Mouse (Mus musculus): ENCODE results near the gene Cldn12. TPM values are rescaled to one million over a fixed set of nuclear protein-coding genes. Genes with fewer than 3 reads are reported as not detected.

The Cldn12 gene
- total and polyA plus RNA-seq, 2 experiments from 2014 or later: 12.0 to 17.7 TPM

DNA sequence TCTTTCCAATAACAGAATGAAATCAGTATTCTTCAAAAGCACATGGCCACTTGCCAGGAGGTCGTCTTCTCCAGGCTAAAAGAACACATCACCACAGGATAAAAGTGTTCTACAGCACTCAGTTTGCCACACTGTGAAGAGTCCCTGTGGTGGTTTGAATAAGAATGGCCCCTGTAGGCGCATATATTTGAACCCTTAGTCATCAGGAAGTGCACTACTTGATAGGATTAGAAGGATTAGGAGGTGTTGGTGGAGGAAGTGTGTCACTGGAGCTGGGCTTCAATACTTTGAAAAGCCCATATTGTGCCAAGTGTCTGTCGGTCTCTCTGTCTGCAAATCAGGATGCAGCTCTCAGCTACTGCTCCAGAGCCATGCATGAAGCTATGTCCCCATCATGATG is 25.6 kb upstream of the Cldn12 start:
- no peak overlapping the region for H3K4me3 ChIP-seq (ENCODE audit: low read length)
- ATAC-seq (no peak), DNase-seq (ENCODE audit: low spot score) (no peak)
- H3K9me3 ChIP-seq (ENCODE audit: low read length): no peaks in the 10 kb centered on the region
- no peak overlapping the region for H3K27ac ChIP-seq
- H3K4me2 ChIP-seq (ENCODE audit: low read depth, low read length): no peak overlapping the region
- 56% methylated on average over 3 of the region's 3 CpGs for WGBS
- no peak overlapping the region for H3K9ac ChIP-seq (replicated peaks; ENCODE audit: low read length)
- H3K36me3 ChIP-seq (ENCODE audit: insufficient read depth, low read length): peaks cover 23% of the 10 kb centered on the region
- no peaks in the 10 kb centered on the region for H3K27me3 ChIP-seq (ENCODE audit: insufficient read depth, low read length)
- H3K4me1 ChIP-seq (ENCODE audit: insufficient read depth, low read length): no peaks in the 10 kb centered on the region
- TF ChIP-seq CTCF (IDR thresholded peaks at IDR 0.05; ENCODE audit: low read depth): no peak

DNA sequence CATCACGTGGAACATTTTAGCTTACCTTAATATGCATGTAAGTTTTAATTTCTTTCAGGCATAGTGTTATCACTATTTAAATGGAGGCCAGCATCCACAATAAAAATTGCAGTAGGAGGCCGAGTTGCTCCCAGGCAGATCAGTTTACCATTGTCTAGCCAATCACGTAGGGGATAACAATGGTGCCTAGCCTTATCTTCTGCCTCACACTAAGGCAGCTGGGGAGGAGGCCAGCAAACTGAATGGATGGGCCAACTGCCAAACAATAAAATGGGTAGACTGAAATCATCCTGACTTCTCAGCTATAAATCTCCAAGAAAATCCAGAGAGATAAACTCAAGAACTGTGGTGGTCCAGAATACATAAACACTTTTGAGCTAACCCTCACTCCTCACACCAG is 25.0 kb upstream of the Cldn12 start:
- Histone ChIP-seq H3K4me3 (ENCODE audit: low read length) (no peak overlapping the region), H3K4me1 (ENCODE audit: insufficient read depth, low read length) (no peaks in the 10 kb centered on the region), H3K36me3 (ENCODE audit: insufficient read depth, low read length) (peaks cover 23% of the 10 kb centered on the region), H3K27me3 (ENCODE audit: insufficient read depth, low read length) (no peaks in the 10 kb centered on the region), H3K4me2 (ENCODE audit: low read depth, low read length) (no peak overlapping the region), H3K9ac (replicated peaks; ENCODE audit: low read length) (no peak overlapping the region), H3K27ac (no peak overlapping the region), H3K9me3 (ENCODE audit: low read length) (no peaks in the 10 kb centered on the region)
- 71% methylated on average over 3 of the region's 3 CpGs for WGBS
- no peak for ATAC-seq
- no peak for TF ChIP-seq CTCF (IDR thresholded peaks at IDR 0.05; ENCODE audit: low read depth)
- no peak for DNase-seq (ENCODE audit: low spot score)

DNA sequence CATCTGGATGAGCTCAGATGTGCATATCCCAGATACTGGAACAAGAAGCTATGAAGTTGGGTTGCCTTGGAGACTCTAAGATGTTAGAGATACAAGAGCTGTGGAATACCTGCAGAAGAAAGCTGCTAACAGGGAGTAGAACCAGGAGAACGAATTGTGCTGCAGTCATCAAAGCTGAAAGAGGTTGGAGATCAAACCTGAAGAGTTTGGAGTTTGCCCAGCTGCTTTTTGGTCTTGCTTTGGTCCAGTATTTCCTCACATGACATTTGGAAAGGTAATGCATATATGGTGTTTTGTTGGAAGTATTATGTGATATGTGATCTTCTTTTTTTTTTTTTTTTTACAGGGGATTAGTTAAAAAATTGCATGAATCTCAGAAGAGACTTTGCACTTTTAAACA is 21.4 kb upstream of the Cldn12 start:
- no peak overlapping the region for H3K4me2 ChIP-seq (ENCODE audit: low read depth, low read length)
- H3K9ac ChIP-seq (replicated peaks; ENCODE audit: low read length): no peak overlapping the region
- no peaks in the 10 kb centered on the region for H3K27me3 ChIP-seq (ENCODE audit: insufficient read depth, low read length)
- DNase-seq (ENCODE audit: low spot score) (no peak), ATAC-seq (no peak)
- no peak overlapping the region for H3K27ac ChIP-seq
- peaks cover 8% of the 10 kb centered on the region for H3K36me3 ChIP-seq (ENCODE audit: insufficient read depth, low read length)
- WGBS: 84% methylated on average over 1 of the region's 1 CpGs
- H3K4me3 ChIP-seq (ENCODE audit: low read length): no peak overlapping the region
- H3K9me3 ChIP-seq (ENCODE audit: low read length): no peaks in the 10 kb centered on the region
- no peaks in the 10 kb centered on the region for H3K4me1 ChIP-seq (ENCODE audit: insufficient read depth, low read length)
- no peak for TF ChIP-seq CTCF (IDR thresholded peaks at IDR 0.05; ENCODE audit: low read depth)

DNA sequence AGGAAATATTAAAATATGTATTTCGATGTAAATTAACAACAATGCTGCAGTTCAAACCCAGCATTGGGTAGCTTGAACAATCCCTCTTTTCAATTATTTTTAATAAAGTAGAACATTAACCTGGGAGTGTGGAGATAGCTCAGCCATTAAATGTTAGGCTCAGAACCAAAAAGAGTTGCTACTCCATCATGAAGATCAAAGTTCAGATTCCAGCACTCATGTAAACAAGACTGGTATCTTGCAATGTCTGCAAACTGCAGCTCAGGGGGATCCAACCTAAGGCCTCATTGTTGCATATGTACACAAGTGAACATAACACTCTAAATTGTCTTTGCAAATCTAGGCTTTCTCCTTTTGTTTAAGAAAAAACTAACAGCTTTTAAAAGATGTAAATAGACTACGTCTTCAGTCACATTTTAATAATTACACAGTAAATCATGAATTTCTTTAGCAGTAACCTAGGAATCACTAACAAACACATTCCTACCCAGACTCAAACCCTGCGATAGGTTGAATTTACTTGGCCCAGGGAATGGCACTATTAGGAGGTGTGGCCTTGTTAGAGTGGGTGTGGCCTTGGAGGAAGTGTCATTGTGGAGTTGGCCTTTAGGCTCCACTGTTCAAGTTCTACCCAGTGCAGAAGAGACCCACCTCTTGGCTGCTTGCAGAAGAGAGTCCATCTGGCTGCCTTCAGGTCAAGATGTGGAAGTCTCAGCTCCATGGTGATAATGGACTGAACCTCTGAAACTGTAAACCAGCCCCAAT is 19.1 kb upstream of the Cldn12 start:
- ATAC-seq: no peak
- no peaks in the 10 kb centered on the region for H3K4me1 ChIP-seq (ENCODE audit: insufficient read depth, low read length)
- WGBS: 94% methylated on average over 3 of the region's 3 CpGs

DNA sequence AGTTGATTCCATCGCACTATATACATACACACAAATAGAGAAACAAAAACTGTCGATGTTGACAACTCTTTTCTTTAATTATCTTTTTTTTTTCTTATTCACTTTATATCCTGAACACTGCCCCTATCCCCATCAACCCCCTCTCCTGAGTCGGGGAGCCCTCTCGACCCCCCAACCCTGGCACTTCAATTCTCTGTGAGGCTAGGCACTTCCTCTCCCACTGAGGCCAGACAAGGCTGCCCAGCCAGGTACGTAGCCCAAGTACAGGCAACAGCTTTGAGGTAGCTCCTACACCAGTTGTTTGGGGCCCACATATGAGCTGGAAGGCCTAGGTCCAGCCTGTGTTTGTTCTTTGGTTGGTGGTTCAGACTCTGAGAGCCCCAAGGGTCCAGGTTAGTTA is 653 bp upstream of the Cldn12 start:
- no peak for DNase-seq (ENCODE audit: low spot score)
- Histone ChIP-seq H3K4me3 (ENCODE audit: low read length) (peak overlapping the region; percentile 64; the same call in 1 of the 2 replicates), H3K27me3 (ENCODE audit: insufficient read depth, low read length) (no peaks in the 10 kb centered on the region), H3K4me2 (ENCODE audit: low read depth, low read length) (peak overlapping the region; percentile 72; the same call in 1 of the 2 replicates), H3K9ac (replicated peaks; ENCODE audit: low read length) (no peak overlapping the region), H3K36me3 (ENCODE audit: insufficient read depth, low read length) (no peaks in the 10 kb centered on the region), H3K27ac (no peak overlapping the region), H3K4me1 (ENCODE audit: insufficient read depth, low read length) (no peaks in the 10 kb centered on the region), H3K9me3 (ENCODE audit: low read length) (no peaks in the 10 kb centered on the region)
- 85% methylated on average over 5 of the region's 5 CpGs for WGBS
- no peak for TF ChIP-seq CTCF (IDR thresholded peaks at IDR 0.05; ENCODE audit: low read depth)
- ATAC-seq: no peak

More for the DNA sequence above, 19.1 kb upstream of the Cldn12 start:
- Histone ChIP-seq H3K9ac (replicated peaks; ENCODE audit: low read length) (no peak overlapping the region), H3K4me3 (ENCODE audit: low read length) (no peak overlapping the region), H3K4me2 (ENCODE audit: low read depth, low read length) (no peak overlapping the region), H3K9me3 (ENCODE audit: low read length) (no peaks in the 10 kb centered on the region), H3K36me3 (ENCODE audit: insufficient read depth, low read length) (no peaks in the 10 kb centered on the region), H3K27me3 (ENCODE audit: insufficient read depth, low read length) (no peaks in the 10 kb centered on the region), H3K27ac (no peak overlapping the region)
- DNase-seq (ENCODE audit: low spot score): no peak
- TF ChIP-seq CTCF (IDR thresholded peaks at IDR 0.05; ENCODE audit: low read depth): no peak

DNA sequence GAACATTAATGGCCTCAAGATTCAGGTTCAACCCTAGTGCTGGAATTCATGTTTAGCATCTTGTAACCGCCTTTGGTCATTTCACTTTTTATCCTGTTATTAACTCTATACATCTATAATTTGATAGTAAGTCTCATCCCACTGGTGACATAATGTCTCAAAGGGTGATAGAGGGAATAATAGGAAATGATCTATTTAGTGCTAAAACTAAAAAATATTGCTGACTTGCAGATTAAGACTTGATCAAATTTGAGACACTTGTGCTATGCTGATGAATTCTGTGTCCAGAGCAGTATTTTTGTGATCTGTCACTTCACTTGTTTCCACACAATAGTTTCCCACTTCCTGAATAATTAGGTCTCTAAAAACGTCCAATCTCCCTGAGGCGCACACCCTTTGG is 3.4 kb downstream of the Cldn12 start:
- no peaks in the 10 kb centered on the region for H3K36me3 ChIP-seq (ENCODE audit: insufficient read depth, low read length)
- TF ChIP-seq CTCF (IDR thresholded peaks at IDR 0.05; ENCODE audit: low read depth): no peak
- no peak overlapping the region for H3K4me2 ChIP-seq (ENCODE audit: low read depth, low read length)
- H3K9me3 ChIP-seq (ENCODE audit: low read length): no peaks in the 10 kb centered on the region
- no peaks in the 10 kb centered on the region for H3K27me3 ChIP-seq (ENCODE audit: insufficient read depth, low read length)
- DNase-seq (ENCODE audit: low spot score): no peak
- H3K4me1 ChIP-seq (ENCODE audit: insufficient read depth, low read length): no peaks in the 10 kb centered on the region
- H3K27ac ChIP-seq: no peak overlapping the region
- no peak overlapping the region for H3K4me3 ChIP-seq (ENCODE audit: low read length)
- 72% methylated on average over 3 of the region's 3 CpGs for WGBS
- ATAC-seq: no peak
- H3K9ac ChIP-seq (replicated peaks; ENCODE audit: low read length): no peak overlapping the region

DNA sequence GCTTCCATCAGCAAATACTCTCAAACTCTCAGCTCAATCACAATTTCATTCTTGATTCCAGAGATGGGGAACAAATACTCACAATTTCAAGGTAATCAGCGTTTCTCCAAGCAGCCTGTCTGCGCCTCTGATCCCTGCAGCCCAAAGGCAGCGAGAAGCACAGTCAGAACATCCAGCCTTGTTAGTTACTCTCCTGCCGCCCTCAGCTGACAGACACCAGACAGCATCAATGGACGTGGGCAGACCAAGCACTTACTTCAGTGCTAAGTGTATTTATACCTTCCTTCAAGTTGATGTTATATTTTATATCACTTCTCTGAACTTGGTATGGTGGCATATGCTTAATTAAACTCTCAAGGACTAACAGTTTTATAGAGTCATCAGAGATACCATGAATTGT is 3.8 kb downstream of the Cldn12 start:
- ATAC-seq (no peak), DNase-seq (ENCODE audit: low spot score) (no peak)
- Histone ChIP-seq H3K36me3 (ENCODE audit: insufficient read depth, low read length) (no peaks in the 10 kb centered on the region), H3K9ac (replicated peaks; ENCODE audit: low read length) (no peak overlapping the region), H3K27me3 (ENCODE audit: insufficient read depth, low read length) (no peaks in the 10 kb centered on the region), H3K9me3 (ENCODE audit: low read length) (no peaks in the 10 kb centered on the region), H3K27ac (no peak overlapping the region), H3K4me3 (ENCODE audit: low read length) (no peak overlapping the region), H3K4me1 (ENCODE audit: insufficient read depth, low read length) (no peaks in the 10 kb centered on the region), H3K4me2 (ENCODE audit: low read depth, low read length) (no peak overlapping the region)
- WGBS: 53% methylated on average over 5 of the region's 5 CpGs
- no peak for TF ChIP-seq CTCF (IDR thresholded peaks at IDR 0.05; ENCODE audit: low read depth)
